Mouse (Mus musculus) bone marrow macrophage, adult 2 months (primary cell): Measurements from ENCODE around the gene Hivep3. TPM values are rescaled to one million over a fixed set of nuclear protein-coding genes. Genes with fewer than 3 reads are reported as not detected.

Experiments
- H3K27ac ChIP-seq: 2 replicates; pipeline ENCODE4 v1.5.1; 2012; ENCODE audit warnings: low read depth, low read length; ENCODE audit not compliant: insufficient read depth
- H3K4me1 ChIP-seq: 2 replicates; pipeline ENCODE4 v1.6.1; 2012; ENCODE audit warnings: low read length; ENCODE audit not compliant: control insufficient read depth, insufficient read depth
- H3K4me3 ChIP-seq: 2 replicates; pipeline ENCODE4 v1.5.1; 2012; ENCODE audit warnings: mild to moderate bottlenecking, low read length, moderate library complexity; ENCODE audit not compliant: insufficient read depth
- CTCF ChIP-seq: IDR thresholded peaks from 2 replicates; pipeline ENCODE4 v1.5.1; 2012; ENCODE audit warnings: low read depth, mild to moderate bottlenecking, low read length, moderate library complexity
- POLR2A ChIP-seq: IDR thresholded peaks from 2 replicates; pipeline ENCODE4 v1.6.1; 2012; ENCODE audit warnings: mild to moderate bottlenecking, low read depth, low read length, borderline replicate concordance
- polyA plus RNA-seq: library from polyadenylated mRNA; stranded (reverse); fragments of >200 nt; gene quantifications from 2 replicates; pipeline ENCODE4 v1.2.4, GENCODE M21; 2012; ENCODE audit not compliant: missing spikeins, insufficient read depth, insufficient read length

The Hivep3 gene
- polyA plus RNA-seq, 1 experiment: 19.8 TPM

- TF ChIP-seq POLR2A: no peak
- TF ChIP-seq CTCF: no peak
- H3K4me3 ChIP-seq: no peak overlapping the region
- H3K27ac ChIP-seq: no peak overlapping the region
- H3K4me1 ChIP-seq: peaks cover 40% of the 10 kb centered on the region
These were observed 216.6 kb downstream of the Hivep3 start for GRCm38 (mm10) chr4:119950181-119950580.

GRCm38 (mm10) chr4:119951081-119951480, 217.5 kb downstream of the Hivep3 start:
- Histone ChIP-seq H3K4me3 (no peak overlapping the region), H3K27ac (no peak overlapping the region), H3K4me1 (peaks cover 43% of the 10 kb centered on the region)
- TF ChIP-seq POLR2A (no peak), CTCF (no peak)

- no peak overlapping the region for H3K27ac ChIP-seq
- no peak overlapping the region for H3K4me3 ChIP-seq
- no peak for TF ChIP-seq POLR2A
- no peak for TF ChIP-seq CTCF
- H3K4me1 ChIP-seq: peaks cover 44% of the 10 kb centered on the region
These were observed 221.4 kb downstream of the Hivep3 start for GRCm38 (mm10) chr4:119955008-119955407.

GRCm38 (mm10) chr4:119957970-119958369, 224.4 kb downstream of the Hivep3 start:
- TF ChIP-seq POLR2A (no peak), CTCF (no peak)
- H3K4me3 ChIP-seq: no peak overlapping the region
- peaks cover 56% of the 10 kb centered on the region for H3K4me1 ChIP-seq
- H3K27ac ChIP-seq: no peak overlapping the region

GRCm38 (mm10) chr4:119959293-119959692, 225.7 kb downstream of the Hivep3 start:
- peaks cover 65% of the 10 kb centered on the region for H3K4me1 ChIP-seq
- no peak overlapping the region for H3K27ac ChIP-seq
- no peak overlapping the region for H3K4me3 ChIP-seq
- TF ChIP-seq CTCF (no peak), POLR2A (no peak)

GRCm38 (mm10) chr4:119959873-119960272, 226.3 kb downstream of the Hivep3 start:
- Histone ChIP-seq H3K27ac (no peak overlapping the region), H3K4me3 (no peak overlapping the region), H3K4me1 (peaks cover 71% of the 10 kb centered on the region)
- no peak for TF ChIP-seq CTCF
- no peak for TF ChIP-seq POLR2A

- Histone ChIP-seq H3K4me1 (peaks cover 77% of the 10 kb centered on the region), H3K27ac (no peak overlapping the region), H3K4me3 (no peak overlapping the region)
- TF ChIP-seq CTCF: no peak
These were observed 226.9 kb downstream of the Hivep3 start for GRCm38 (mm10) chr4:119960523-119960922.

- H3K4me3 ChIP-seq: no peak overlapping the region
- no peak for TF ChIP-seq CTCF
- no peak for TF ChIP-seq POLR2A
- H3K27ac ChIP-seq: no peak overlapping the region
- H3K4me1 ChIP-seq: peaks cover 80% of the 10 kb centered on the region
These were observed 227.6 kb downstream of the Hivep3 start for GRCm38 (mm10) chr4:119961164-119961563.

GRCm38 (mm10) chr4:119962066-119962465, 228.5 kb downstream of the Hivep3 start:
- H3K4me1 ChIP-seq: peaks cover 77% of the 10 kb centered on the region

GRCm38 (mm10) chr4:119966105-119967072, 232.8 kb downstream of the Hivep3 start:
- peaks cover 68% of the 10 kb centered on the region for H3K4me1 ChIP-seq
- no peak for TF ChIP-seq CTCF
- H3K4me3 ChIP-seq: peak overlapping the region; percentile 9; the same call in 1 of the 2 replicates

More at GRCm38 (mm10) chr4:119962066-119962465, 228.5 kb downstream of the Hivep3 start:
- Histone ChIP-seq H3K27ac (no peak overlapping the region), H3K4me3 (no peak overlapping the region)
- TF ChIP-seq POLR2A: no peak
- TF ChIP-seq CTCF: no peak

More at GRCm38 (mm10) chr4:119966105-119967072, 232.8 kb downstream of the Hivep3 start:
- H3K27ac ChIP-seq: peak overlapping the region; percentile 88
